Mouse (Mus musculus): ENCODE data around the gene Bmp2k. TPM values are rescaled to one million over a fixed set of nuclear protein-coding genes. Genes with fewer than 3 reads are reported as not detected.

Bmp2k gene
- polyA plus RNA-seq (2015; fragmentation: Illumina TruSeq; extraction: RNeasy Lipid Tissue Mini Kit (QIAGEN cat#74804); ENCODE audit: insufficient read depth, low read depth, low replicate concordance): 1.7 TPM

GRCm38 (mm10) chr5:96997310-96997801 lies at the start of gene Bmp2k:
TSS of gene Bmp2k (plus strand) at chr5:96997689.

DNA sequence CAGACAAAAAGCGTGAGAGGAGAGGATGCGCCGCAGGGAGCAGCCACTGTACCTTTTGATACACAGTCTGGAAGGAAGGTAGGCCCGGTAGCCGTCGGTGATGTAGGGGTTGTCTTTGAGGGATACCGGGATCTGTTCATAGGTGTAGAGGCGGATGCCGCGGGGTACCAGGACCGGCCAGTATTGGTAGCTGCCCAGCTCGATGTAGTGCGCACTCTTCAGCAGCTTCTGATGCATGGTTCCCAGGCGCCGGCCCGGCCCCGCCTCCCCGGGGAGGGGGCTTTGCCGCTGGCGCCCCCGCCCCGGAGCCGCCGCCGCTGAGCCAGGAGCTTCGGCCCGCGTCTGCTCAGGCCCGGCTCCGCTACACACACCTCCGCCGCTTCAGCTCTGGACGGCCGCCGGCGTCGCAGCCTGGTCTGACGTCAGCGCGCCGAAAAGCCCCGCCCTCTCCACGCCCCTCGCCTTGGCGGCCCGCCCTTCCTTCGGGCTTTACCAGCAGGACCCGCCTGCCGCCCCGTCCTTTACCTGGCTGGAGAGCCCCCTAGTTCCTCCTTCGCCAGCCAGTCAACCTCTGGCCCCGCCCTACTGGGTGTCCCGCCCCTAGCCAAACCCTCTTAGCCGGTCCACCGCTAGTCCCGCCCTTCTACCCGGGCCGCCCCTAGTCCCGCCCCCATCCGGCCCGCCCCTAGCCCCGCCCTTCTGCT lies 113.9 kb downstream of the Bmp2k start, which contains the start of gene Paqr3:
Paqr3 (minus strand) TSS at position 390 of the 704 bp plus-strand sequence.

Other genes with a start within 250 kb of the Bmp2k start
- 47.5 TPM for gene Anxa3, start 204.3 kb upstream of the Bmp2k start, polyA plus RNA-seq (2015; fragmentation: Illumina TruSeq; extraction: RNeasy Lipid Tissue Mini Kit (QIAGEN cat#74804); ENCODE audit: insufficient read depth, low read depth, low replicate concordance)
- 0.50 TPM for gene Paqr3, start 113.9 kb downstream of the Bmp2k start, polyA plus RNA-seq (2015; fragmentation: Illumina TruSeq; extraction: RNeasy Lipid Tissue Mini Kit (QIAGEN cat#74804); ENCODE audit: insufficient read depth, low read depth, low replicate concordance)